Mouse (Mus musculus) embryonic facial prominence, embryonic 14.5 days (tissue): Measurements from ENCODE around the gene Lrrc61. TPM values are rescaled to one million over a fixed set of nuclear protein-coding genes. Genes with fewer than 3 reads are reported as not detected.

Source experiments
- polyA plus RNA-seq: library from polyadenylated mRNA; unstranded; fragments of >200 nt; fragmentation: Nextera tagmentation; extraction: Ambion mirVana; gene quantifications from 2 replicates; pipeline ENCODE4 v1.2.1, GENCODE M21; 2014

Gene Lrrc61
- polyA plus RNA-seq, 1 experiment from 2014 or later, result 6.8 TPM

Other genes starting within 250 kb of the Lrrc61 start
- gene Krba1, start 159.2 kb upstream of the Lrrc61 start, polyA plus RNA-seq, result 18.0 and 23.0 TPM in 2 replicates
- gene Zfp467, start 109.0 kb upstream of the Lrrc61 start, polyA plus RNA-seq, result 22.1 and 25.4 TPM in 2 replicates
- gene Sspo, start 106.6 kb upstream of the Lrrc61 start, polyA plus RNA-seq, result 0.29 and 1.1 TPM in 2 replicates
- gene Atp6v0e2, start 17.2 kb upstream of the Lrrc61 start, polyA plus RNA-seq, result 22.8 TPM in 2 replicates
- gene Rarres2, start 18.0 kb downstream of the Lrrc61 start, polyA plus RNA-seq, result 21.9 and 29.1 TPM in 2 replicates
- gene Gm45021, start 34.8 kb downstream of the Lrrc61 start, polyA plus RNA-seq, result not detected in 2 replicates
- gene Repin1, start 39.1 kb downstream of the Lrrc61 start, polyA plus RNA-seq, result 23.1 and 23.4 TPM in 2 replicates
- gene Gm44965, start 39.1 kb downstream of the Lrrc61 start, polyA plus RNA-seq, result not detected in 2 replicates
- gene Zfp775, start 47.3 kb downstream of the Lrrc61 start, polyA plus RNA-seq, result 5.9 and 6.1 TPM in 2 replicates
- 0.77 and 0.90 TPM in 2 replicates for gene AI854703, start 72.0 kb downstream of the Lrrc61 start, polyA plus RNA-seq
- gene Gimap8, start 92.4 kb downstream of the Lrrc61 start, polyA plus RNA-seq, result 0.46 and 0.93 TPM in 2 replicates
- gene Gimap9, start 121.3 kb downstream of the Lrrc61 start, polyA plus RNA-seq, result 7.4 and 9.1 TPM in 2 replicates
- gene Gimap4, start 129.8 kb downstream of the Lrrc61 start, polyA plus RNA-seq, result 12.6 and 13.3 TPM in 2 replicates
- gene Gimap6, start 153.4 kb downstream of the Lrrc61 start, polyA plus RNA-seq, result 19.6 and 22.8 TPM in 2 replicates
- gene Gm28053, start 163.8 kb downstream of the Lrrc61 start, polyA plus RNA-seq, result 3.2 TPM in 1 of 2 replicates, not detected in the other
- gene Gimap7, start 163.8 kb downstream of the Lrrc61 start, polyA plus RNA-seq, result not detected in 2 replicates
- gene Gimap1, start 184.3 kb downstream of the Lrrc61 start, polyA plus RNA-seq, result 10.5 and 12.7 TPM in 2 replicates
- gene Gimap5, start 191.4 kb downstream of the Lrrc61 start, polyA plus RNA-seq, result 5.2 and 5.3 TPM in 2 replicates
- gene Gimap3, start 216.1 kb downstream of the Lrrc61 start, polyA plus RNA-seq, result not detected in 2 replicates